Mouse (Mus musculus) kidney, postnatal 0 days (tissue): ENCODE measurements around the gene Plcg2. TPM values are rescaled to one million over a fixed set of nuclear protein-coding genes. Genes with fewer than 3 reads are reported as not detected.
A peak's percentile ranks its signal among the peaks of the same experiment; 100 is the strongest.

ENCODE experiments used
- ATAC-seq: fragments of 200-750 bp; cut with Nextera tagmentation; replicated peaks from 2 replicates; pipeline ENCODE4 v1.8.0; 2017; ENCODE audit warnings: low read depth, moderate number of reproducible peaks, moderate TSS enrichment, moderate library complexity; ENCODE audit not compliant: low FRiP score
- DNase-seq: peaks from one replicate; pipeline ENCODE4 v3.0.0-alpha.2; 2016; ENCODE audit warnings: low spot score
- H3K27ac ChIP-seq: fragments of 300-500 bp; sonication (generic); 2 replicates; pipeline ENCODE4 v1.5.1; 2014; ENCODE audit warnings: mild to moderate bottlenecking
- H3K27me3 ChIP-seq: fragments of 300-500 bp; sonication (generic); 2 replicates; pipeline ENCODE4 v1.6.1; 2014; ENCODE audit warnings: low read length, mixed read lengths; ENCODE audit not compliant: insufficient read depth
- H3K36me3 ChIP-seq: fragments of 300-500 bp; sonication (generic); 2 replicates; pipeline ENCODE4 v1.6.1; 2014; ENCODE audit warnings: low read length, mixed read lengths; ENCODE audit not compliant: insufficient read depth
- H3K4me1 ChIP-seq: fragments of 300-500 bp; sonication (generic); replicated peaks from 2 replicates; pipeline ENCODE4 v1.6.1; 2014; ENCODE audit warnings: antibody characterized with exemption, low read length, mixed read lengths; ENCODE audit not compliant: insufficient read depth
- H3K4me2 ChIP-seq: fragments of 300-500 bp; sonication (generic); 2 replicates; pipeline ENCODE4 v1.6.1; 2014; ENCODE audit warnings: mild to moderate bottlenecking, low read length, moderate library complexity, mixed read lengths
- H3K4me3 ChIP-seq: fragments of 300-500 bp; sonication (generic); replicated peaks from 2 replicates; pipeline ENCODE4 v1.5.1; 2014; ENCODE audit warnings: low read depth, low read length
- H3K9ac ChIP-seq: fragments of 300-500 bp; sonication (generic); 2 replicates; pipeline ENCODE4 v1.6.1; 2014; ENCODE audit warnings: low read depth, low read length
- H3K9me3 ChIP-seq: fragments of 300-500 bp; sonication (generic); replicated peaks from 2 replicates; pipeline ENCODE4 v1.6.1; 2016; ENCODE audit warnings: low read length, inconsistent platforms, mixed read lengths
- CTCF ChIP-seq: IDR thresholded peaks from 2 replicates; pipeline ENCODE4 v1.5.1; 2016; ENCODE audit warnings: antibody characterized with exemption, low read depth, mild to moderate bottlenecking, moderate library complexity
- WGBS: fragments of 180-500 bp; shearing (Covaris S2); extraction: QIAGEN DNeasy Blood & Tissue Kit; methylation state at CpG from one replicate; pipeline ENCODE4 v1.1.7; 2014; 5-methylcytosine and 5-hydroxymethylcytosine counted together
- polyA plus RNA-seq: library from polyadenylated mRNA; unstranded; fragments of >200 nt; fragmentation: Nextera tagmentation; extraction: Ambion mirVana; gene quantifications from 2 replicates; pipeline ENCODE4 v1.2.1, GENCODE M21; 2015

Plcg2 gene
- polyA plus RNA-seq, 1 experiment from 2014 or later = 7.3 TPM

DNA sequence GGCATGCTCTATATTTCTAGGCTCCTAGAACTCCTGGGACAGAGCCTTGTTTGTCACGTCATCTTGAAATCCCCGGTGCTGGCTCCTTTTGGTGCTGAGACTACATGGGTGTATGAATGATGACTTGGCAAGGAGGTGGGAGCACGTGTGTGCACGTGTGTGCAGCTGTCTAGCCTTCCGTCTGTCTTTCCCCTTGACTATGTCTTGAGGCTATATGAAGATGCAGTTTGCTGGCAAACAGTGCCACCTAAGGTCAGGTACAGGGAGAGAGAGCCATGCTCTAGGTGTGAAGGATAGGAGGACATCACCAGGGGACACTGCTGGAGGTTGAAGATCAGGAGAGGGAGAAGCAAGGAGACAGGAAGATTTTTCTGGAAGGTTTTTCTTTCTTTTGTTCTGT is 49.9 kb downstream of the Plcg2 start:
- Histone ChIP-seq H3K9me3 (no peaks in the 10 kb centered on the region), H3K27me3 (no peaks in the 10 kb centered on the region), H3K9ac (no peak overlapping the region), H3K36me3 (no peaks in the 10 kb centered on the region), H3K4me2 (no peak overlapping the region), H3K27ac (no peak overlapping the region), H3K4me3 (no peak overlapping the region), H3K4me1 (no peaks in the 10 kb centered on the region)
- DNase-seq (no peak), ATAC-seq (no peak)
- peak; percentile 39; the same call in 1 of the 2 replicates for TF ChIP-seq CTCF
- WGBS = 82% methylated on average over 5 of the region's 5 CpGs

- no peak overlapping the region for H3K4me3 ChIP-seq
- H3K9ac ChIP-seq = no peak overlapping the region
- 71% methylated on average over 4 of the region's 4 CpGs for WGBS
- DNase-seq (no peak), ATAC-seq (no peak)
- no peak for TF ChIP-seq CTCF
- H3K4me1 ChIP-seq = no peaks in the 10 kb centered on the region
- no peaks in the 10 kb centered on the region for H3K27me3 ChIP-seq
- no peaks in the 10 kb centered on the region for H3K9me3 ChIP-seq
- H3K4me2 ChIP-seq = no peak overlapping the region
- H3K27ac ChIP-seq = no peak overlapping the region
- no peaks in the 10 kb centered on the region for H3K36me3 ChIP-seq
Observed at GRCm38 (mm10) chr8:117548453-117548852, 50.4 kb downstream of the Plcg2 start.

DNA sequence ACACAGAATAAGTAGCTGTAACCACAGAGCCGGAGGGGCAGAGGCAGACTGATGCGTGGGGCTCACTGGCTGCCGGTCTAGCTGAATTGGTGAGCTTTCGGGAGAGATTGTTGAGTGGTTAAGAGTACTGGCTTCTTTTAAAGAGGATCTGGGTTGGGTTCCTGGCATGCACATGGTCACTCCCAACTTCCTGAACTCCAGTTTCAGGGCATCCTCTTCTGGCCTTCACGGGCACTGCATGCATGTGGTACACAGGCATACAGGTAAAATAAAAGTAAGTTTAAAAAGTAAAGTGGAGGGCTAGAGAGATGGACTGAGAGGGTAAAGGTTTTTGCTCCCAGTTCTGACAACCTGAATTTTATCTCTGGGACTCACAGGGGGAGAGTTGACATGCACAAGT is 52.4 kb downstream of the Plcg2 start:
- Histone ChIP-seq H3K4me1 (no peaks in the 10 kb centered on the region), H3K27me3 (no peaks in the 10 kb centered on the region), H3K27ac (no peak overlapping the region), H3K9me3 (no peaks in the 10 kb centered on the region), H3K4me2 (no peak overlapping the region), H3K4me3 (no peak overlapping the region), H3K9ac (no peak overlapping the region), H3K36me3 (no peaks in the 10 kb centered on the region)
- no peak for ATAC-seq
- no peak for DNase-seq
- TF ChIP-seq CTCF = peak; percentile 24; the same call in 1 of the 2 replicates
- WGBS = 90% methylated on average over 5 of the region's 5 CpGs

GRCm38 (mm10) chr8:117561014-117561413 is 62.9 kb downstream of the Plcg2 start:
- Histone ChIP-seq H3K9me3 (no peaks in the 10 kb centered on the region), H3K4me2 (no peak overlapping the region), H3K4me3 (no peak overlapping the region), H3K4me1 (no peaks in the 10 kb centered on the region; the same call in 1 of the 2 replicates), H3K27me3 (no peaks in the 10 kb centered on the region), H3K36me3 (no peaks in the 10 kb centered on the region), H3K9ac (no peak overlapping the region), H3K27ac (no peak overlapping the region)
- no peak for TF ChIP-seq CTCF
- WGBS = 50% methylated on average over 4 of the region's 4 CpGs
- DNase-seq (no peak), ATAC-seq (no peak)

DNA sequence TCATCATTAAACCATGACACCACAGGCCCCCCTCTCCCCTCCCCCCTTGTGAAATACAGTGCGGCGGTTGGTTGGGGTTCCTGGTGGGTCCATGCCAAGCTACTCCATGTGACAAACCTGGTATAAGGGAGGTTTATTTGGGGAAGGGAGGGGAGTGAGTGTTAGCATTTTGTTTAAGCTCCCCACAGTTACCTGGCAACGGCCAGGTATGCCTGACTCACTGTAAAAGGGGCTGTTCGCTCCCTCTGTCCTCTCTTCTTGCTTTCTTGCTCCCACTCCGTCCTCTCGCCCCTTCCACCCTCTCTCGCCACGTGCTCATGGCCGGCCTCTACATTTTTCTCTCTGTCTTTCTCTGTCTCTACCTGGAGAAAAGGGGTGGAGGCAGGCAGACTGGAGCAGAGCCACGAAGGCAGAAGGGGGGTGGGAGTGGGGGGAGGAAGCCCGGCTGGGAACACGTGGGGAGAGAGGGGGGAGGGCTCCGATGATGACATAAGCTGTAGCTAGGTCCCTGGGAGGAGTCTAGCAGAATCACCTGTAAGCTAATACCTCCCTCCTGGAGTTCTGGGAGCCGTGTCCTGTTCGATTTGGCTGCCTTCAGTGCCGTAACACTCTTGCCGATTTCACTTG is 63.8 kb downstream of the Plcg2 start:
- TF ChIP-seq CTCF = no peak
- ATAC-seq (peak; percentile 49), DNase-seq (no peak)
- Histone ChIP-seq H3K27ac (no peak overlapping the region), H3K9me3 (no peaks in the 10 kb centered on the region), H3K4me1 (no peaks in the 10 kb centered on the region; the same call in 1 of the 2 replicates), H3K4me3 (no peak overlapping the region), H3K36me3 (no peaks in the 10 kb centered on the region), H3K27me3 (no peaks in the 10 kb centered on the region), H3K4me2 (peak overlapping the region; percentile 34), H3K9ac (no peak overlapping the region)
- 14% methylated on average over 17 of the region's 17 CpGs for WGBS

DNA sequence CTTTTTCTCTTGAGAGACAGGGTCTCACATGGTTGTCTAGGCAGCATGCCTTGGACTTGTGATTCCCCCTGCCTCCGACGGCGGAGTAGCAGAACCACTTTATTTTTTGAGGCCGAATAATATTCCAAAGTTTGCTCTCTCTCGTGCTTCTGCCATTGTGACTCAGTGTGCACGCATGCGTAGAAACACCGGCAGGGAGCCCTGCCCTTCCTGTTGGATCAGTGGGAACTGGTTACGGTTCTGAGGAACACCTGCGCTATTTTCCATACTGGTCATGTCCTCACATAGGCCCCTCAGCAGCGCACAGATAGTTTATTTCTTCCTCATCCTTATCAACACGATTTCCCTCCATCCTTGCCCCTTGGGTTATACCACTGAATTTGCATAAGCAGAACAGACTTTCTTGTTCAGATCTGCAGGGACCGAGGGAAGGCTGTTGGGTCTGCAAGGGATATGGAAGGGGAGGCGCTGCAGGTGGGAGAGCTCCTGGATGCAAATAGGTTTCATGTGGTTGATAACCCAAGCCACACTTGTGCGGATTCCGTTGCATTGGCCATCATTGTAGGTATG is 64.4 kb downstream of the Plcg2 start:
- ATAC-seq (no peak), DNase-seq (no peak)
- Histone ChIP-seq H3K4me3 (no peak overlapping the region), H3K27me3 (no peaks in the 10 kb centered on the region), H3K36me3 (no peaks in the 10 kb centered on the region), H3K9me3 (no peaks in the 10 kb centered on the region), H3K4me1 (no peaks in the 10 kb centered on the region; the same call in 1 of the 2 replicates), H3K27ac (no peak overlapping the region), H3K4me2 (peak overlapping the region; percentile 34), H3K9ac (no peak overlapping the region)
- TF ChIP-seq CTCF = no peak
- WGBS = 42% methylated on average over 16 of the region's 16 CpGs
